Mouse (Mus musculus): ENCODE data around the gene Fam83c. TPM values are rescaled to one million over a fixed set of nuclear protein-coding genes. Genes with fewer than 3 reads are reported as not detected.

The Fam83c gene
- 0.03 TPM in 1 of 2 replicates, not detected in the other for polyA plus RNA-seq (2012; rRNA removed)

DNA sequence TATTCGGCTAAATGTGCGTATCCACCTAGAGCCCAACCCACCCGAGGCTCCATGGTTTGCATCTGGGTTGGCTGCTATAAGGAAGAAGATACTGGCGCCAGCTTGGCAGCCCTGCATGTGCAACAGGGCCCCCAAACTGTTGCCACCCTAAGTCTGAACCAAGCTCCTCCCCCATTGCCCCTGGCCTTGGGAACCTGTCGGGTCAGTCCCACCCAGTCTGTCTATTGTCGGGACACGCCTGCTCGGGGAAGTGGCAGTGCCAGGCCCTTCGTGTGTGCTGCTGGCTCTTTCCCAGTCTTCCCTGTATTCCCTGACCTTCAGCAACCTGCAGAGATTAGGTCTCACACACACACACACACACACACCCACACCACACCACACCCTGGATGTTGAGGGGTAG lies at the start of gene Fam83c:
Gene Fam83c (minus strand): TSS at position 123 of the 400 bp plus-strand sequence.
- TF ChIP-seq POLR2A (IDR thresholded peaks at IDR 0.05; ENCODE audit: low read depth, low read length) = no peak
- TF ChIP-seq CTCF (conservative IDR thresholded peaks at IDR 0.05; ENCODE audit: insufficient read depth, insufficient read length, low read depth, low read length) = no peak
- 59% methylated on average over 9 of the region's 9 CpGs for WGBS
- no peaks in the 10 kb centered on the region for H3K4me1 ChIP-seq (ENCODE audit: control insufficient read depth, insufficient read depth, low read length)
- no peak within 1 kb of the TSS for H3K4me3 ChIP-seq (ENCODE audit: insufficient read depth, low read depth, low read length)
- DNase-seq = no peak
- H3K36me3 ChIP-seq (ENCODE audit: control insufficient read depth, insufficient read depth, low read length) = no peaks in the 10 kb centered on the region
- no peaks in the 10 kb centered on the region for H3K27me3 ChIP-seq (replicated peaks; ENCODE audit: control insufficient read depth, insufficient read depth, low read length)
- no peak within 1 kb of the TSS for H3K27ac ChIP-seq (ENCODE audit: insufficient read depth, low read depth, low read length)

GRCm38 (mm10) chr2:155882087-155882486 lies 47.4 kb upstream of the Fam83c start:
- no peak for DNase-seq
- no peak overlapping the region for H3K4me3 ChIP-seq (ENCODE audit: insufficient read depth, low read depth, low read length)
- no peaks in the 10 kb centered on the region for H3K27me3 ChIP-seq (replicated peaks; ENCODE audit: control insufficient read depth, insufficient read depth, low read length)
- H3K36me3 ChIP-seq (ENCODE audit: control insufficient read depth, insufficient read depth, low read length) = peaks cover 3% of the 10 kb centered on the region; the same call in 1 of the 2 replicates
- WGBS = 87% methylated on average over 3 of the region's 3 CpGs
- no peak overlapping the region for H3K27ac ChIP-seq (ENCODE audit: insufficient read depth, low read depth, low read length)
- no peaks in the 10 kb centered on the region for H3K4me1 ChIP-seq (ENCODE audit: control insufficient read depth, insufficient read depth, low read length)
- no peak for TF ChIP-seq POLR2A (IDR thresholded peaks at IDR 0.05; ENCODE audit: low read depth, low read length)
- no peak for TF ChIP-seq CTCF (conservative IDR thresholded peaks at IDR 0.05; ENCODE audit: insufficient read depth, insufficient read length, low read depth, low read length)

GRCm38 (mm10) chr2:155878964-155879876 lies 44.6 kb upstream of the Fam83c start:
- Histone ChIP-seq H3K27ac (ENCODE audit: insufficient read depth, low read depth, low read length) (0 out of 2 replicates have a peak overlapping the region, but pooled peaks have one; percentile 43), H3K27me3 (replicated peaks; ENCODE audit: control insufficient read depth, insufficient read depth, low read length) (no peaks in the 10 kb centered on the region), H3K4me3 (ENCODE audit: insufficient read depth, low read depth, low read length) (no peak overlapping the region), H3K4me1 (ENCODE audit: control insufficient read depth, insufficient read depth, low read length) (no peaks in the 10 kb centered on the region), H3K36me3 (ENCODE audit: control insufficient read depth, insufficient read depth, low read length) (0 out of 2 replicates have a peak, but pooled peaks cover 2% of the 10 kb centered on the region)
- 46% methylated on average over 21 of the region's 21 CpGs for WGBS
- TF ChIP-seq CTCF (conservative IDR thresholded peaks at IDR 0.05; ENCODE audit: insufficient read depth, insufficient read length, low read depth, low read length) (no peak), POLR2A (IDR thresholded peaks at IDR 0.05; ENCODE audit: low read depth, low read length) (no peak)
- DNase-seq = peak; percentile 53

DNA sequence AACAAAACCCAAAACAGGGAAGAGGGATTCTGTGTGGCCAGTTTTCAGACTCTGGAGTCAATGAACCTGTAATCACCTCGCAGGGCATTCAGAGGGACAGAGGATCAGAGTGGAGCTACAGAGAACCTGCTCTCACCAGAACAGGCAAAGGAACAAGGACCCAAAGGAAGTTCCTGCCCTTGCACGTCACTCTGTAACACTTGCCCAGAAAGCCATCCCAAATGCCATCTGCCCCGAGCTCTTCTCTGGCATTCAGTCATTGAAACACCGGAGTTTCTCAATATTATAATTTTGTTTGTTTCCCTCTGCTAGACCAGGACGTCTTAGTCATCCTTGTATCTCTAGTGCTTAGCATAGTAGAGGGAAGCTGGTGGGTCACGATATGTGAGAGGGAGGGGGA lies 39.0 kb upstream of the Fam83c start:
- Histone ChIP-seq H3K4me1 (ENCODE audit: control insufficient read depth, insufficient read depth, low read length) (no peaks in the 10 kb centered on the region), H3K27ac (ENCODE audit: insufficient read depth, low read depth, low read length) (no peak overlapping the region), H3K4me3 (ENCODE audit: insufficient read depth, low read depth, low read length) (no peak overlapping the region), H3K27me3 (replicated peaks; ENCODE audit: control insufficient read depth, insufficient read depth, low read length) (no peaks in the 10 kb centered on the region), H3K36me3 (ENCODE audit: control insufficient read depth, insufficient read depth, low read length) (0 out of 2 replicates have a peak, but pooled peaks cover 2% of the 10 kb centered on the region)
- TF ChIP-seq POLR2A (IDR thresholded peaks at IDR 0.05; ENCODE audit: low read depth, low read length) (no peak), CTCF (conservative IDR thresholded peaks at IDR 0.05; ENCODE audit: insufficient read depth, insufficient read length, low read depth, low read length) (no peak)
- 62% methylated on average over 6 of the region's 6 CpGs for WGBS
- no peak for DNase-seq

DNA sequence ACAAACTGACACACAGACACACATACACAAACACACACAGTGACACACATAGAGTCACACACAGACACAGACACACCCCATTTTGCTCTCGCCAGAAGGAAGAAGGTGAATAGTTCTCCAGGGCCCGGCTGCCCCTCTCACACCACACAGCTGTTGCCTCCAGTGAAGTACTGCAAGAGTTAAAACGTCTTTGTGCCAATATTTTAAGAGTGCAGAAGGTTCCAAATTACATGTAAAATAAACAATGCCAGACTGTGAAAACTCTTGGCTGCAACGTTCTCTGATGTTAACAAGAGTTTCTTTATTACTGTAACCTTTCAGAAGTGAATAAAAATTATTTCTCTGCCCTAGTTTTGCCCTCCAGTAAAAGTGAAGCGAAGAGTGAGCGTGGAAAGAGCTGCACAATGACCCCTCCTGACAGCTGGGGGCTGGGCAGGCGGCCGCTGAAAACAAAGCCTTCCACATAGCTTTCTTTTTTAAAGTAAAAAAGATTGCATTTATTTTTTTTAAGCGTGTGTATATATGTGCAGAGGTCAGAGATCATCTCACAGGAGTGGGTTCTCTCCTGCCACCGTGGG lies 38.4 kb upstream of the Fam83c start:
- Histone ChIP-seq H3K4me1 (ENCODE audit: control insufficient read depth, insufficient read depth, low read length) (no peaks in the 10 kb centered on the region), H3K27ac (ENCODE audit: insufficient read depth, low read depth, low read length) (no peak overlapping the region), H3K27me3 (replicated peaks; ENCODE audit: control insufficient read depth, insufficient read depth, low read length) (no peaks in the 10 kb centered on the region), H3K4me3 (ENCODE audit: insufficient read depth, low read depth, low read length) (no peak overlapping the region), H3K36me3 (ENCODE audit: control insufficient read depth, insufficient read depth, low read length) (0 out of 2 replicates have a peak, but pooled peaks cover 2% of the 10 kb centered on the region)
- no peak for DNase-seq
- WGBS = 56% methylated on average over 10 of the region's 10 CpGs
- TF ChIP-seq CTCF (conservative IDR thresholded peaks at IDR 0.05; ENCODE audit: insufficient read depth, insufficient read length, low read depth, low read length) (no peak), POLR2A (IDR thresholded peaks at IDR 0.05; ENCODE audit: low read depth, low read length) (no peak)

GRCm38 (mm10) chr2:155872486-155872885 lies 37.8 kb upstream of the Fam83c start:
- no peak for TF ChIP-seq POLR2A (IDR thresholded peaks at IDR 0.05; ENCODE audit: low read depth, low read length)
- TF ChIP-seq CTCF (conservative IDR thresholded peaks at IDR 0.05; ENCODE audit: insufficient read depth, insufficient read length, low read depth, low read length) = no peak
- no peaks in the 10 kb centered on the region for H3K4me1 ChIP-seq (ENCODE audit: control insufficient read depth, insufficient read depth, low read length)
- H3K27ac ChIP-seq (ENCODE audit: insufficient read depth, low read depth, low read length) = no peak overlapping the region
- H3K27me3 ChIP-seq (replicated peaks; ENCODE audit: control insufficient read depth, insufficient read depth, low read length) = no peaks in the 10 kb centered on the region
- no peak overlapping the region for H3K4me3 ChIP-seq (ENCODE audit: insufficient read depth, low read depth, low read length)
- H3K36me3 ChIP-seq (ENCODE audit: control insufficient read depth, insufficient read depth, low read length) = 0 out of 2 replicates have a peak, but pooled peaks cover 2% of the 10 kb centered on the region
- WGBS = 79% methylated on average over 8 of the region's 8 CpGs
- DNase-seq = no peak

- no peak for DNase-seq
Measured at GRCm38 (mm10) chr2:155869772-155870171, 35.1 kb upstream of the Fam83c start.

More at GRCm38 (mm10) chr2:155869772-155870171, 35.1 kb upstream of the Fam83c start:
- 70% methylated on average over 5 of the region's 5 CpGs for WGBS
- Histone ChIP-seq H3K4me3 (ENCODE audit: insufficient read depth, low read depth, low read length) (no peak overlapping the region), H3K27me3 (replicated peaks; ENCODE audit: control insufficient read depth, insufficient read depth, low read length) (no peaks in the 10 kb centered on the region), H3K4me1 (ENCODE audit: control insufficient read depth, insufficient read depth, low read length) (no peaks in the 10 kb centered on the region), H3K36me3 (ENCODE audit: control insufficient read depth, insufficient read depth, low read length) (no peaks in the 10 kb centered on the region), H3K27ac (ENCODE audit: insufficient read depth, low read depth, low read length) (no peak overlapping the region)
- TF ChIP-seq POLR2A (IDR thresholded peaks at IDR 0.05; ENCODE audit: low read depth, low read length) = no peak
- TF ChIP-seq CTCF (conservative IDR thresholded peaks at IDR 0.05; ENCODE audit: insufficient read depth, insufficient read length, low read depth, low read length) = no peak
